Mouse (Mus musculus): ENCODE results near the gene Mbnl2.

Mbnl2 gene

GRCm38 (mm10) chr14:120275246-120276238 is at the start of gene Mbnl2:
TSS of gene Mbnl2 (plus strand) at chr14:120275669.
- POLR2A ChIA-PET = interaction anchor here (0.5 to 6.1 kb wide), 74 partner anchors 9 to 1603 kb away, joined by 3 to 55 read pairs (median 4); partner anchors contain the start of gene Ubac2 (in 1 of the 4)
- CTCF ChIA-PET = interaction anchor here (0.6 to 1.5 kb wide), 9 partner anchors 10 to 123 kb away, joined by 3 to 5 read pairs (median 4); no protein-coding TSS in a partner anchor

GRCm38 (mm10) chr14:120232076-120232496 is 43.4 kb upstream of the Mbnl2 start:
- CTCF ChIA-PET = interaction anchor here in 1 of 4 experiments (0.6 kb wide), 1 partner anchor 8 kb away, joined by 5 read pairs; no protein-coding TSS in a partner anchor
- POLR2A ChIA-PET = interaction anchor here in 2 of 4 experiments (0.7 to 2.0 kb wide), 3 partner anchors 11 to 84 kb away, joined by 3 to 6 read pairs (median 3); no protein-coding TSS in a partner anchor

- ChIA-PET POLR2A (interaction anchor here in 1 of 4 experiments (1.2 kb wide), 1 partner anchor 43 kb away, joined by 3 read pairs; no protein-coding TSS in a partner anchor), CTCF (no interaction called here)
Observed at GRCm38 (mm10) chr14:120235610-120236009, 39.9 kb upstream of the Mbnl2 start.

GRCm38 (mm10) chr14:120238501-120238900 is 37.0 kb upstream of the Mbnl2 start:
- POLR2A ChIA-PET = interaction anchor here in 1 of 4 experiments (0.6 kb wide), 1 partner anchor 16 kb away, joined by 3 read pairs; no protein-coding TSS in a partner anchor
- CTCF ChIA-PET = no interaction called here

- POLR2A ChIA-PET = interaction anchor here in 1 of 4 experiments (1.0 kb wide), 1 partner anchor 179 kb away, joined by 3 read pairs; no protein-coding TSS in a partner anchor
- CTCF ChIA-PET = interaction anchor here in 1 of 4 experiments (0.7 kb wide), 1 partner anchor 9 kb away, joined by 5 read pairs; no protein-coding TSS in a partner anchor
Observed at GRCm38 (mm10) chr14:120240209-120240608, 35.3 kb upstream of the Mbnl2 start.

GRCm38 (mm10) chr14:120242711-120243110 is 32.8 kb upstream of the Mbnl2 start:
- CTCF ChIA-PET = interaction anchor here in 1 of 4 experiments (0.8 kb wide), 1 partner anchor 105 kb away, joined by 3 read pairs; no protein-coding TSS in a partner anchor

GRCm38 (mm10) chr14:120245081-120245705 is 30.3 kb upstream of the Mbnl2 start:
- POLR2A ChIA-PET = interaction anchor here in 3 of 4 experiments (0.6 to 3.4 kb wide), 9 partner anchors 18 to 108 kb away, joined by 3 to 19 read pairs (median 3); partner anchors contain the start of gene Mbnl2 (in 2 of the 3)

More at GRCm38 (mm10) chr14:120242711-120243110, 32.8 kb upstream of the Mbnl2 start:
- POLR2A ChIA-PET = interaction anchor here in 3 of 4 experiments (0.6 to 1.5 kb wide), 7 partner anchors 15 to 153 kb away, joined by 3 to 13 read pairs (median 4); partner anchors contain the start of gene Mbnl2 (in 1 of the 3)

GRCm38 (mm10) chr14:120253331-120253730 is 22.1 kb upstream of the Mbnl2 start:
- ChIA-PET POLR2A (interaction anchor here in 2 of 4 experiments (0.9 to 1.7 kb wide), 2 partner anchors 22 to 161 kb away, joined by 6 to 8 read pairs; partner anchors contain the start of gene Mbnl2 (in 1 of the 2)), CTCF (no interaction called here)

More at GRCm38 (mm10) chr14:120245081-120245705, 30.3 kb upstream of the Mbnl2 start:
- CTCF ChIA-PET = interaction anchor here in 2 of 4 experiments (0.7 to 0.8 kb wide), 2 partner anchors 19 to 30 kb away, joined by 3 read pairs; partner anchors contain the start of gene Mbnl2 (in 1 of the 2)

GRCm38 (mm10) chr14:120256146-120256545 is 19.3 kb upstream of the Mbnl2 start:
- ChIA-PET CTCF (interaction anchor here in 3 of 4 experiments (0.5 to 1.4 kb wide), 5 partner anchors 19 to 1366 kb away, joined by 3 to 12 read pairs (median 7); partner anchors contain the start of gene Mbnl2 (in 1 of the 3)), POLR2A (no interaction called here)

- ChIA-PET CTCF (interaction anchor here in 3 of 4 experiments (0.7 to 1.6 kb wide), 6 partner anchors 19 to 181 kb away, joined by 3 to 12 read pairs (median 3); partner anchors contain the start of gene Mbnl2 (in 1 of the 3)), POLR2A (interaction anchor here in 3 of 4 experiments (0.8 to 1.5 kb wide), 4 partner anchors 18 to 22 kb away, joined by 3 to 5 read pairs (median 4); partner anchors contain the start of gene Mbnl2 (in 1 of the 3))
Observed at GRCm38 (mm10) chr14:120256623-120257384, 18.7 kb upstream of the Mbnl2 start.

GRCm38 (mm10) chr14:120257483-120257882 is 18.0 kb upstream of the Mbnl2 start:
- ChIA-PET CTCF (interaction anchor here in 3 of 4 experiments (0.7 to 1.6 kb wide), 4 partner anchors 44 to 141 kb away, joined by 3 read pairs; no protein-coding TSS in a partner anchor), POLR2A (interaction anchor here in 3 of 4 experiments (0.5 to 1.5 kb wide), 5 partner anchors 15 to 22 kb away, joined by 3 to 5 read pairs (median 4); partner anchors contain the start of gene Mbnl2 (in 1 of the 3))

GRCm38 (mm10) chr14:120259426-120259825 is 16.0 kb upstream of the Mbnl2 start:
- CTCF ChIA-PET = no interaction called here
- POLR2A ChIA-PET = interaction anchor here in 1 of 4 experiments (0.9 kb wide), 1 partner anchor 15 kb away, joined by 3 read pairs; no protein-coding TSS in a partner anchor

GRCm38 (mm10) chr14:120261606-120262005 is 13.9 kb upstream of the Mbnl2 start:
- CTCF ChIA-PET = interaction anchor here in 2 of 4 experiments (0.6 to 2.6 kb wide), 2 partner anchors 130 to 137 kb away, joined by 3 to 8 read pairs; no protein-coding TSS in a partner anchor

GRCm38 (mm10) chr14:120262660-120263379 is 12.6 kb upstream of the Mbnl2 start:
- CTCF ChIA-PET = interaction anchor here in 3 of 4 experiments (0.7 to 2.6 kb wide), 4 partner anchors 12 to 137 kb away, joined by 3 to 8 read pairs (median 4); partner anchors contain the start of gene Mbnl2 (in 1 of the 3)
- POLR2A ChIA-PET = interaction anchor here in 3 of 4 experiments (0.6 to 3.0 kb wide), 8 partner anchors 12 to 100 kb away, joined by 3 to 18 read pairs (median 4); partner anchors contain the start of gene Mbnl2 (in 3 of the 3)

More at GRCm38 (mm10) chr14:120261606-120262005, 13.9 kb upstream of the Mbnl2 start:
- POLR2A ChIA-PET = interaction anchor here in 3 of 4 experiments (0.6 to 3.0 kb wide), 4 partner anchors 14 to 1434 kb away, joined by 3 to 18 read pairs (median 8); partner anchors contain the start of gene Mbnl2 (in 2 of the 3)

GRCm38 (mm10) chr14:120263380-120264135 is 11.9 kb upstream of the Mbnl2 start:
- POLR2A ChIA-PET = interaction anchor here in 2 of 4 experiments (1.0 to 3.0 kb wide), 7 partner anchors 12 to 99 kb away, joined by 3 to 18 read pairs (median 3); partner anchors contain the start of gene Mbnl2 (in 2 of the 2)

More at GRCm38 (mm10) chr14:120263380-120264135, 11.9 kb upstream of the Mbnl2 start:
- CTCF ChIA-PET = interaction anchor here (0.7 to 2.6 kb wide), 4 partner anchors 12 to 136 kb away, joined by 3 to 8 read pairs (median 4); partner anchors contain the start of gene Mbnl2 (in 1 of the 4)
